Mouse (Mus musculus) embryonic facial prominence, embryonic 11.5 days (tissue): ENCODE measurements around the gene Oaz2. TPM values are rescaled to one million over a fixed set of nuclear protein-coding genes. Genes with fewer than 3 reads are reported as not detected.

Source experiments
- ATAC-seq: fragments of 200-750 bp; cut with Nextera tagmentation; replicated peaks from 2 replicates; pipeline ENCODE4 v1.8.0; 2017; ENCODE audit warnings: low read depth; ENCODE audit not compliant: insufficient number of reproducible peaks, low FRiP score, low TSS enrichment
- DNase-seq: peaks from one replicate; pipeline ENCODE4 v3.0.0-alpha.2; 2015; ENCODE audit warnings: low spot score
- H3K27ac ChIP-seq: fragments of 300-500 bp; sonication (generic); replicated peaks from 2 replicates; pipeline ENCODE4 v1.5.1; 2014; ENCODE audit warnings: mild to moderate bottlenecking, low read depth, low read length, control low read depth
- H3K27me3 ChIP-seq: fragments of 300-500 bp; sonication (generic); 2 replicates; pipeline ENCODE4 v1.6.1; 2014; ENCODE audit warnings: mild to moderate bottlenecking, low read length, moderate library complexity, mixed read lengths; ENCODE audit not compliant: control insufficient read depth, insufficient read depth
- H3K36me3 ChIP-seq: fragments of 300-500 bp; sonication (generic); replicated peaks from 2 replicates; pipeline ENCODE4 v1.6.1; 2014; ENCODE audit warnings: low read depth, mild to moderate bottlenecking, low read length, moderate library complexity, mixed read lengths; ENCODE audit not compliant: control insufficient read depth, insufficient read depth
- H3K4me1 ChIP-seq: fragments of 300-500 bp; sonication (generic); 2 replicates; pipeline ENCODE4 v1.6.1; 2014; ENCODE audit warnings: low read length, mixed read lengths; ENCODE audit not compliant: control insufficient read depth, insufficient read depth
- H3K4me2 ChIP-seq: fragments of 300-500 bp; sonication (generic); 2 replicates; pipeline ENCODE4 v1.6.1; 2014; ENCODE audit warnings: low read depth, mild to moderate bottlenecking, control low read depth, low read length, moderate library complexity
- H3K4me3 ChIP-seq: fragments of 300-500 bp; sonication (generic); 2 replicates; pipeline ENCODE4 v1.5.1; 2014; ENCODE audit warnings: low read depth, low read length, control low read depth
- H3K9ac ChIP-seq: fragments of 300-500 bp; sonication (generic); replicated peaks from 2 replicates; pipeline ENCODE4 v1.6.1; 2014; ENCODE audit warnings: mild to moderate bottlenecking, control low read depth, low read length
- H3K9me3 ChIP-seq: fragments of 300-500 bp; sonication (generic); replicated peaks from 2 replicates; pipeline ENCODE4 v1.6.1; 2016; ENCODE audit warnings: mild to moderate bottlenecking, low read length, inconsistent platforms, mixed read lengths; ENCODE audit not compliant: control insufficient read depth
- WGBS: fragments of 180-500 bp; shearing (Covaris S2); extraction: QIAGEN DNeasy Blood & Tissue Kit; methylation state at CpG from one replicate; pipeline ENCODE4 v1.1.7; 2014; 5-methylcytosine and 5-hydroxymethylcytosine counted together
- polyA plus RNA-seq: library from polyadenylated mRNA; unstranded; fragments of >200 nt; fragmentation: Nextera tagmentation; extraction: Ambion mirVana; gene quantifications from 2 replicates; pipeline ENCODE4 v1.2.1, GENCODE M21; 2014

Oaz2 gene
- polyA plus RNA-seq, 1 experiment from 2014 or later, result 213 TPM

DNA sequence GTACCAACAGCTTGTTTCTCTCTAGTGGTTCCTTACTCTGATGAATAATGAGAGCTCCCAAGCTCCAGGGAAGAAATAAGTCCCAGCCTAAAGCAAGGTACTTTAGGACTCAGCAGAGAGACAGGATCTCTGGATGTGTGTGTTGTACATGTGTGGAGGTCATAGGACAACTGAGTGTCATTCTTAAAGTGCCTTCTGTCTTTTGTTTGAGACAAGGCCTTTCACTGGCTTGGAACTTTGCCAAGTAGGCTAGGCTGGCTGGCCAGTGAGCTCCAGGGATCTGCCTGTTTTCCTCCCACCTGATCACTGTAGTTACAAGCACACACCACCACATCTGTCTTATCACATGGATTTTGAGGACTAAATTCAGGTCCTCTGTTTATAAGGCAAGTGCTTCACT lies 28.5 kb downstream of the Oaz2 start:
- H3K36me3 ChIP-seq, result peaks cover 9% of the 10 kb centered on the region
- no peaks in the 10 kb centered on the region for H3K4me1 ChIP-seq
- H3K27ac ChIP-seq, result no peak overlapping the region
- no peak overlapping the region for H3K4me3 ChIP-seq
- H3K9ac ChIP-seq, result no peak overlapping the region
- H3K9me3 ChIP-seq, result no peaks in the 10 kb centered on the region
- no peak overlapping the region for H3K4me2 ChIP-seq
- H3K27me3 ChIP-seq, result no peaks in the 10 kb centered on the region
- DNase-seq (no peak), ATAC-seq (no peak)

DNA sequence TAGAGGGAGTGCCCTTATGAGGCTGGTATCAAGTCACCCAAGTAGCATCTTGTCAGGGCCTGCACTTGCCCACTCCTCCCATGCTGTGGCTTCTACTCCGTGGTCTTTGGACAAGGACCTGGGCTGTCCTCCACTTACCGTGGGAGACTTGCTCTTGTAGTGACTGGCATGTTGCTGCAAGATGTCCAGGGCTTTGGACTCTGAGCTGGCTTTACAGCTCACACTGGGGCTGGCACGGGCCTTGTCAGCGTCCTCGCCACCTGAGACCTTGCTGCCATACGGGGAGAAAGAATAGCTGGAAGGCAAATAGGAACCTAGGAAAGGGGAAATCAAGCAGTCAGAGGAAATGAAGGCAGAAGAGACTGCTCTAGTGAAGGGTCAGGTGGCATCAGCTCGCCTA lies 29.6 kb downstream of the Oaz2 start:
- Histone ChIP-seq H3K36me3 (peaks cover 14% of the 10 kb centered on the region), H3K4me1 (no peaks in the 10 kb centered on the region), H3K9ac (no peak overlapping the region), H3K4me2 (no peak overlapping the region), H3K4me3 (no peak overlapping the region), H3K27me3 (no peaks in the 10 kb centered on the region), H3K27ac (no peak overlapping the region), H3K9me3 (no peaks in the 10 kb centered on the region)
- ATAC-seq (no peak), DNase-seq (no peak)
- WGBS, result 86% methylated on average over 7 of the region's 7 CpGs

DNA sequence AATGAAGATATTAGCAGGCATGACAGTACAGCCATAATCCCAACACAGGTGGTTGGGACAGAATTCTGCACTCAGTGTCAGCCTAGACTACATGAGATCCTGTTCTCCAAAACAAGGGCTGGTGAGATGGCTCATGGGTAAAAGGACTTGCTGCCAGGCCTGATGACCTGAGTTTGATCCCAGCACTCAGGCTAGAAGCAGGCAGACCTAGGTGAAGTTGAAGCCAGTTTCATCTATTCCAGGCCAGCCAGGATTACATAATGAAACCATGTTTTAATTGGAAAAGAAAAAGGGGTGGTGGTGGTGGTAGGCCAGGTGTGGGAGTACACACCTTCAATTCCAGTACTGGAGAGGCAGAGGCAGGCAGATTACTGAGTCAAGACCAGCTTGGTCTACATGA lies 30.2 kb downstream of the Oaz2 start:
- DNase-seq, result no peak
- Histone ChIP-seq H3K27ac (no peak overlapping the region), H3K4me1 (no peaks in the 10 kb centered on the region), H3K27me3 (no peaks in the 10 kb centered on the region), H3K9me3 (no peaks in the 10 kb centered on the region), H3K9ac (no peak overlapping the region), H3K36me3 (peaks cover 16% of the 10 kb centered on the region), H3K4me2 (no peak overlapping the region), H3K4me3 (no peak overlapping the region)
- ATAC-seq, result no peak

DNA sequence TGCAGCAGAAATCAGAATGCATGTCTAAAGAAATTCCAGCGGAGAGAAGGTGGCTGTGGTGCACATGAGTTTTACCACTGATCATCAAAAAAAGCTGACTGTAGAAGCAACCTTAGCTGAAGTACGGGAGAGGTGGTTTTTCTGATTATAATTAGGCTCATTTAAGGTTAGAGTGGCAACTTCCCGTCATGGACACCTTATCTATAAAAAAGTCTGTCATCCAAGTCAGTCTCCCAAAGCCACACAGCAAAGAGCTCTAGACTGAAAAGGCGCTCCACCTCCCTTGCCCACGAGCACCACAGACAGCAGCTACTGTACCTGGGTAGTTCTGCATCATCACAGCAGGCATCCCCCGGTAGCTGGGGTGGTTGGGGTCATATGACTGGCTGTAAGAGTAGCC lies 32.7 kb downstream of the Oaz2 start:
- Histone ChIP-seq H3K27ac (no peak overlapping the region), H3K9ac (no peak overlapping the region), H3K27me3 (no peaks in the 10 kb centered on the region), H3K4me1 (no peaks in the 10 kb centered on the region), H3K4me3 (no peak overlapping the region), H3K4me2 (no peak overlapping the region), H3K36me3 (peaks cover 12% of the 10 kb centered on the region), H3K9me3 (no peaks in the 10 kb centered on the region)
- 91% methylated on average over 6 of the region's 6 CpGs for WGBS
- ATAC-seq, result no peak
- DNase-seq, result no peak

- no peak for ATAC-seq
- no peak for DNase-seq
- Histone ChIP-seq H3K4me3 (no peak overlapping the region), H3K27me3 (no peaks in the 10 kb centered on the region), H3K4me1 (no peaks in the 10 kb centered on the region), H3K36me3 (peaks cover 12% of the 10 kb centered on the region), H3K9me3 (no peaks in the 10 kb centered on the region), H3K27ac (no peak overlapping the region), H3K9ac (no peak overlapping the region), H3K4me2 (no peak overlapping the region)
- WGBS, result 90% methylated on average over 9 of the region's 9 CpGs
Observed at GRCm38 (mm10) chr9:65702286-65702685, 34.5 kb downstream of the Oaz2 start.

- Histone ChIP-seq H3K27me3 (no peaks in the 10 kb centered on the region), H3K9me3 (no peaks in the 10 kb centered on the region), H3K9ac (no peak overlapping the region), H3K27ac (no peak overlapping the region), H3K4me1 (no peaks in the 10 kb centered on the region), H3K4me3 (no peak overlapping the region), H3K36me3 (peaks cover 10% of the 10 kb centered on the region), H3K4me2 (no peak overlapping the region)
- 91% methylated on average over 7 of the region's 7 CpGs for WGBS
- no peak for ATAC-seq
- DNase-seq, result no peak
Observed at GRCm38 (mm10) chr9:65703241-65703640, 35.4 kb downstream of the Oaz2 start.

DNA sequence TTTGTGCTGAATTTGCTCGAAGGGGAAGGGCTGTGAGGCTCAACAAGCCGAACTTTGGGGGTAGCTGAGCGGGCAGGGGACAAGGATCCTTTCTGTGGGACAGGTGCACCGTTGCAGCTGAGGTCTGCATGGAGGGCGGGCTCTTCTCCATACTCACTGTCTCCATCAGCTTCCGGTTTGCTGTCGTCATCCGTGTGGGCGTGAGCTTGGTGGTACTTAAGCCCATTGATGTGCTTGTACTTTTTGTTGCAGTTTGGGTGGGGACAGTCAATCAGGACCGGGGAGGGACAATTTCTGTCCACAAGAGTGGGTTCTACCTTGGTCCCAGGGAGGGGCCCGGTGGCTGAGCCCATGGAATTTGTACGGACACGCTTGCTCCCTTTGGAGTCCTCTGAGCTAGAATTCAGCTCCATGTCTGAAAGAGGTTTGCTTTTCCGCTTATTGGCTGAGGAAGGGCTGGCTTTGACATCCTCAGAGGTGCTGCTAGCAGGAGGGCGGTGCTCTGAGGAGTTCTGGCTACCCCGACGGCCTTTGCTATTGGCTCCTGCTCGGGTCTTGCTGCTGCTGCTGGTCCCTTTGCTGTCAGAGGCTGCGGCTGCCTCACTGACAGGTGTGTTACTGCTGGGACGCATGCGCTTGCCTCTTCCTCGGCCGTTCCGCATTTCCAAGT lies 36.3 kb downstream of the Oaz2 start:
- no peak overlapping the region for H3K9ac ChIP-seq
- H3K4me3 ChIP-seq, result no peak overlapping the region
- H3K4me1 ChIP-seq, result no peaks in the 10 kb centered on the region
- H3K9me3 ChIP-seq, result no peaks in the 10 kb centered on the region
- ATAC-seq (no peak), DNase-seq (no peak)
- H3K27ac ChIP-seq, result no peak overlapping the region
- peaks cover 10% of the 10 kb centered on the region for H3K36me3 ChIP-seq
- no peak overlapping the region for H3K4me2 ChIP-seq
- H3K27me3 ChIP-seq, result no peaks in the 10 kb centered on the region
- WGBS, result 90% methylated on average over 24 of the region's 24 CpGs

DNA sequence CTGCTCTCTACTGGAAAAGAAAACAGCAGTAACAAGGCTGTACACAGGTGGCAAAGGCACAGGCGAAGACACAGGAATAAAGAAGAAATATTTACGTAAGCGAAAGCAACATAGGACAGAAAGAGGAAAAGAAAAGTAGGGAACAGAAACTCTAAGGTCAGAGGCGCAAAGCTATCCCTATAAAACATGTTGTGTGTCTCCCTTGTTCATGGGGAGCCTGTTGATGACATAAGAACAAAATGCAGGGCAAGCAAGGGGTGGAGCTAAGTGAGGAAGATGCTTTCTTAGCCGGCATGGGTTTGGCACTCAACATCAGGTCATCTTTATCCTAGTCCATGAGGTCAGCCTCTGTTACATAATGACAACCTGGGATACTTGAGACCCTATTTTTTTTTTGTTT lies 50.4 kb downstream of the Oaz2 start:
- Histone ChIP-seq H3K27me3 (no peaks in the 10 kb centered on the region), H3K9me3 (no peaks in the 10 kb centered on the region), H3K9ac (no peak overlapping the region), H3K4me2 (no peak overlapping the region), H3K4me3 (no peak overlapping the region), H3K36me3 (no peaks in the 10 kb centered on the region), H3K27ac (no peak overlapping the region), H3K4me1 (no peaks in the 10 kb centered on the region)
- DNase-seq (no peak), ATAC-seq (no peak)
- 94% methylated on average over 5 of the region's 5 CpGs for WGBS
